Mouse (Mus musculus) bone marrow, adult 2 months (tissue): ENCODE results near the gene Daam2.
A peak's percentile ranks its signal among the peaks of the same experiment; 100 is the strongest.

Experiments
- CTCF ChIP-seq: fragments of 200-500 bp; IDR thresholded peaks from 2 replicates; pipeline ENCODE4 v1.5.1; 2011; ENCODE audit warnings: low read length, control low read depth; ENCODE audit not compliant: control insufficient read depth, insufficient read depth
- POLR2A ChIP-seq: fragments of 200-500 bp; IDR thresholded peaks from 2 replicates; pipeline ENCODE4 v1.6.1; 2011; ENCODE audit warnings: low read depth, mild to moderate bottlenecking, control low read depth, low read length, borderline replicate concordance; ENCODE audit not compliant: control insufficient read depth

- TF ChIP-seq CTCF = no peak
- 0 out of 2 replicates have a peak, but pooled peaks have one; percentile 34 for TF ChIP-seq POLR2A
Measured at GRCm38 (mm10) chr17:49438822-49439574, 125.1 kb downstream of the Daam2 start.
